22 mouse cellular contexts compared by ENCODE assay signal in genomic region chr1:36789416-36789815, GRCm38 (mm10).
"Had no signal": no experiment of that assay in that cellular context is flagged by ENCODE, and none has a peak within 500 bp of the region (broad histone marks: within the 10 kb centered on the region; RNA-seq: fewer than 3 reads in every experiment).

No protein-coding gene starts in this region.

- DNase-seq: gastrocnemius, postnatal 14 days; gastrocnemius, postnatal 36 days; heart, adult 18-20 months; heart, postnatal 10 days; kidney, adult 11 months; kidney, adult 2 months; kidney, adult 9 months; kidney, postnatal 14 days; kidney, postnatal 36 days; layer of hippocampus, adult 9-11 months; layer of hippocampus, postnatal 36 days; left cerebral cortex, postnatal 4 days had no signal

- H3K27ac ChIP-seq: heart, embryonic 10.5 days; hindbrain, embryonic 13.5 days; hindbrain, embryonic 15.5 days; hindbrain, postnatal 0 days; kidney, embryonic 15.5 days; kidney, postnatal 0 days; limb, embryonic 13.5 days; limb, embryonic 15.5 days had no signal

- ATAC-seq: hindbrain, postnatal 0 days; intestine, embryonic 16.5 days had no signal

- H3K27me3 ChIP-seq: heart, embryonic 12.5 days; hindbrain, embryonic 13.5 days; hindbrain, embryonic 15.5 days; kidney, embryonic 15.5 days had no signal

- H3K4me3 ChIP-seq: heart, embryonic 10.5 days; heart, embryonic 12.5 days; hindbrain, embryonic 13.5 days; hindbrain, embryonic 15.5 days; kidney, embryonic 15.5 days; limb, embryonic 13.5 days; limb, embryonic 15.5 days had no signal

- H3K9me3 ChIP-seq: heart, embryonic 10.5 days; heart, embryonic 12.5 days; hindbrain, embryonic 13.5 days; hindbrain, embryonic 15.5 days; kidney, embryonic 15.5 days; limb, embryonic 13.5 days; limb, embryonic 15.5 days had no signal
